Mouse (Mus musculus) gastrocnemius, postnatal 10 days (tissue): ENCODE data around the gene Tmem104. TPM values are rescaled to one million over a fixed set of nuclear protein-coding genes. Genes with fewer than 3 reads are reported as not detected.
A peak's percentile ranks its signal among the peaks of the same experiment; 100 is the strongest.

Experiments used
- DNase-seq: peaks from one replicate; pipeline ENCODE4 v3.0.0; 2021; ENCODE audit warnings: mixed read lengths
- total RNA-seq, 2 experiments: library from RNA; stranded (reverse); gene quantifications; 2 replicates each; pipeline ENCODE4 v1.2.3; 2021

The Tmem104 gene
- total RNA-seq, 2 experiments from 2014 or later: 3.9 to 6.4 TPM

DNA sequence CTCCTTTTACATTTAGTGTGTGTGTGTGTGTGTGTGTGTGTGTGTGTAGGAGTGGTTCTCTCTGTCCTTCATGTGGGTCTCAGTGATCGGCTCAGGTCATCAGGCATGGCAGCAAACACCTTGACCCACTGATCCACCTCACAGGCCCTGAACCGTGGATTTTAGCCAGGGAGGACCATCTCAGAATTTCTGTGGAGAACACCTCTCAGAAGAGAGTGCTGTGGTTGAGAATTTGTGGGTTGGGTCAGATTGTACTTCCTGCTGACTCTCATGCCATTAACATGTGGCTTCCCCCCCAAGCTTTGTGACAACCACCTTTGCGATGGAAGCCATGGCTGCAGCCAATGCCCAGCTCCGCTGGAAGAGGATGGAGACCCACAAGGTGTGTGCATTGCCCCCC is 13.2 kb downstream of the Tmem104 start:
- DNase-seq: no peak

DNA sequence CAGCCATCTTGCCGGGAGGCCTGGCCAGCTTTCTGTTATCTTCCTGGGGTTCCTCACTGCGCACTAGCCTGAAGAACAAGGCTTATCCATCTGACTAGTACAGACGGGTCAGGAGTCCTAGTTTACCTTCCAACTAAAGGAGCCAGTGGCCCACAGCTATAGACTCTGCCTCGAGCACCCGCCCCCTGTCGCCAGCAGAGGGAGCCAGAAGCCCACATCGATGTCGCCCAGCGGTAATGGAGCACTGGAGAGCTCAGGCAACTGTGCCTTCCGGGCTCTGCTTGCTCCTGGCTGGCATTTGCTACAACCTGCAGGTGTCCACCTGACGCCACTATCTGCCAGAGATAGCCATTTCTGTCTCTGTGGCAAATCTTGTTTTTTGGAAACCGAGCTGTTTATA is 15.0 kb downstream of the Tmem104 start:
- peak; percentile 86 for DNase-seq

DNA sequence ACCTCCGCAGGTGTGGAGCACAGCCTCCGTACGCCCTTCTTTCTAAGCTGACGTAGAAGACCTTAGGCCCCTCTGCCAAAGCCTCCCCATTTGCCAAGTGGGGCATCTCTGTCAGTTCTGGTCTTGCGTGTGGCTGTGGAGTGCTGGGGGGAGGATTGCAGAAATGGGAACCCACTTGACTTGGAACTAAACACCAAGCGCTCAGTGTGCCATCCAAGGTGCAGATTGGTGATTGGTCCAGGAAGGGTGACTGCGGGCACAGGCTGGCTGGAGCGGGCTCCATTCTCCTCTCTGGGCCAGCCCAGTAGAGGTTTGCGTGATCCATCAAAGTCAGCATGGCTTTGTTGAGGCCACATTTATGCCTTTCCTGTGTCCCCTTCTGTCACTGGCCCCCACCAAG is 15.5 kb downstream of the Tmem104 start:
- DNase-seq: no peak

DNA sequence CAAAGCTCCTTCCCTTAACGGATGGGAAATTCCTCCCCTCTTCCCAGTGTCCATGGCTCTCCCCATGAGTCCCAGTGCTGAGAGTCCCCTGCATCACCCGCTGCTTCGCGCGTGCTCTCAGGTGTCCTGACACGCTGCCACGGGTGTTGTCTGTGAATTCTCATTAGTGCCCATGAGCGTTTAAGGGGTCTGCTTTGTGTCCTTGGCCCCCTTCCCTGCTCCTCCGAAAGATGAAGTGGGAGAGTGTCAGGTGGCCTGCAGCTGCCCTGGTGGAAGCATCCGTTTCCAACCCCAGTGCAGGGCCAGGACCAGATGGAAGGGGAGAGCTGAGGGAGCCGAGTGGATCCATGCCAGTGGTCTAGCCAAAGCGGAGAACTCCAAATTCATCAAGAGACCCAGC is 20.8 kb downstream of the Tmem104 start:
- DNase-seq: no peak

DNA sequence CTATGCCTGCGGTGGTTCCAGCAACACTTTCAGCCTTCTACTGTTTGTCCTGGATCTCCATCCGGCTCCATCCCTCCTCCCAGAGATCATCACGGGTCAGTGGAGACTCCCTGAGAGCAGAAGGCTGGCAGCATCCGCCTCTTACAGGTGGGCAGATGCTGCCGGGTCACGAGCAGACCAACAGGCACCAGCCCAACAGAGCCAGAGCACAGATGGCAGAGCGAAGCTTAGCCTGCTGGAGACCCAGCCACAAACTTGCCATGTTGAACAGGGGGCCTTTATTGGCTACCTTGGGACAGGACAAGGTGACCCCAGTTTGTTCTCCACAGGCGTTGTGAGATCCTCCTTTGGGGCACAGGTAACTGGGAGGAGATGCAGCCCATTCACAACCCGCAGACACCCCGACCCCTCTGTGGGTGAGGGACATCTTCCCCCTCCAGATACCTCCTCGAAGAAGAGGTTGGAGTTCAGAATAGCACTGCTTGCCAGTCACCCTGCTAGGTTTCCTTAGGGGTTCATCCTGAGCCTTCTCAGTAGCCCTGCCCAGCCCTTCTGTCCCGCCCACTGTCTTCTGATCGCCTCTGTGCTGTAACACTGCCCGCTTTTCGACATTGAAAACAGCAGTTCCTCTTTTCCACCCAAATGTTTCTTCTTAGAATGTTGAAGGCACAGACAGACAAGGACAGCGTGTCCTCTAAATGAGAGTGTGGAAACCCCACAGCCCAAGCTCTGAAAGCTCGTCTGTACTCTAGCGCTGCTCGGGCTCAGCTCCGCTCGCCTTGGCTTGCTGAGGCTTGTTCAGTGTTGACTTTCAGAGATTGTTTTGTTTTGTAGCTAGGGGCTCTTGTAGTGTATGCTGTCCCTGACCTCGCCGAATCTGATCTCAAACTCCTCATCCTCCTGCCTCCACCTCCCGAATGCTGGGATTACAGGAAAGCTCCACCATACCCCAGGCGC is 21.8 kb downstream of the Tmem104 start:
- no peak for DNase-seq

DNA sequence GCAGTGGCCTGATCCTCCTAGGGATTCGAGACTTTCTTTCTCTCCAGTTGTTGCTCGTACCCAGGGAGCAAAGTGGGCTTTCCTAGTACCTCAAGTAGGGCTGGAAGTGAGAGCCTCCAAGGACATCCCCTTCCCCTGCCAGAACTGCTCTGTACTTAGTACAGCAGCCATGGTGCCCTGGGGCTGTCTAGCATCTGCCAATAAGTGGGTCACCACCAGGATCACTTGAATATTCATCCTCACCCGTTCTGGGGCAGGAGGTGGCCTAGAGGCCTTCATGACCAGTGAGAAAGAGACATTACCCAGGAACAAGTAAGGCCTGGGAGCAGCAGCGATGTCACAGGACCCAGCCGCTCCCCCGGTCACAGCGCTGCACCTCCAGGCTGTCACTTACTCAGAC is 22.7 kb downstream of the Tmem104 start:
- no peak for DNase-seq

DNA sequence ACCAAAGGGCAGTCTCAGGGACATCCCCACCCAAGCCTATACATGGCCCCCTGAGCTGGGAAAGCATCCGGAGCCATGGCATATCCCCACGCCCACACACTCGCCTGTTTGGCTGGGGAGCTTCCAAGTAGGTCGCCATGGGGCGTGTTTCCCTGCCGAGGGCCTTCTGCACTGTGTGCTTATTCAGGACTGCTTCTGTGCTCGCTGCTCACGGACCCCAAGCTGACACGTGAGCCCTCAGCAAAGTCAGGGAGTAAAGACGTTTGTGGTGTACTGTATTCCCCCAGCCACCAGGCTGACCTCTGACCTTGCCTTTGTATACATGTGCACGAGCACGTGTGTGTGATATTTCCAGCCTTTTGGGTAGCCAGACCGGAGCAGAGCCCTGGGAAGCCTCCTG is 24.8 kb downstream of the Tmem104 start:
- DNase-seq: no peak

DNA sequence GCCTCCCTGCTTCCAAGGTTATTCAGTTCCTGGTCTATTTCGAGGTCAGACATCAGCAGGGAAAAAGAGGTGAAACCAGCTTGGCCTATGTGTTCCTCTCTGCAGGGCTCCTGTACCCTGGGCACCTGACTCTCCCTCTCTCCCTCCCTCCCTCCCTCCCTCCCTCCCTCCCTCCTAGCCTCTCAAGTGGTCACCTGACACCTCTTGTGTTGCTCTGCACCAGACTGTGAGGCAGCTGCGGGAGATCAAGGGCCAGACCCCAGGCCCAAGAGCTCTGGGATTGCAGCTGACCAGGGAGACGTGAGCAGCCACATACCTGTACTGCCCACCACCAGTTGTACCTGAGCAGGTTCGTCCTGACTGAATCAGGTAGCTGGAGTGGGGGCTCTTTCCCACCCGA is 27.8 kb downstream of the Tmem104 start:
- DNase-seq: no peak

DNA sequence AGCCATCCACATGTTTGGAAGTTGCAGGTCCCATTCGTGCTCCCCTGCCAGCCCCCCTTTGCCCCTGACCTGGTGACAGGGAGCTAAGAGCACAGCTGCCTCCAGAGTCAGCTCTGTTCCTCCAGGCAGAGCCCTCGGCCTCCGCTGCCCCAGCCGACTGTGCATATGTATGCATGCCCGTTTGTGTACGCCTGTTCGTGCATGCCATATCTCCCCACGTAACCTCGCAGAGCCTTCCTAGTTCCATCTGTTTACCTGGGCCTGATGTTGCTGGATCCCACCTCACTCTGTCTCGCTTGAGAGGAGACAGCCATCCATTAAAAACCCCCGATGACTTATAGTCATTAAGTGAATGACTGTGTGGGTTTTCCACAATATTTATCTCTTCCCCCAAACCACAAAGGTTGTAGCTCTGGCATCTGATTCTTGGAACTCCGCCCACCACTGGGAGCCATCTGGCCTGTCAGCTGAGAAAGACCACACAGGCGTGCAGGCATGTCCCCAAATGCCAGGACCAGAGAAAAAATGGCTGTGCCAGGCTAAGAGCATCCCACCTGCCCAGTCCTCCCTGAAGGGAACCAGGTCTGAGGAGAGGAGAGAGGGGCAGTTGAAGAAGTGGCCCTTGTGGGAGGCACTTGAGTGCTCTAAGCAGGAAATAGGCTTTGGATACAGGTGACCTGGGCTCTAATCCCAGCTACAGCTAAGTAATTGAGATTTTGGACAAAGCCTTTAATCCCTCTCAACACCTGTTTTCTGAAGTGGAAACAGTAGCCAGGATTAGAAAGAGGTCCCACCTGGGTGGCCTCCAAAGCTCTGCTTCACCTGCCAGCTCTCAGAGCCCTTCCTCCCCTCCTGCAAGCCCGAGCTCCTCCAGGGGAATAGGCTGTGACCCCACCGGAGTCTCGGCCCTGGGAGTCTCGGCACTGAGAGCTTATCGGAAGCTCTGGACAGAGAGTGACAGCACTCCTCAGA is 30.4 kb downstream of the Tmem104 start:
- DNase-seq: no peak

DNA sequence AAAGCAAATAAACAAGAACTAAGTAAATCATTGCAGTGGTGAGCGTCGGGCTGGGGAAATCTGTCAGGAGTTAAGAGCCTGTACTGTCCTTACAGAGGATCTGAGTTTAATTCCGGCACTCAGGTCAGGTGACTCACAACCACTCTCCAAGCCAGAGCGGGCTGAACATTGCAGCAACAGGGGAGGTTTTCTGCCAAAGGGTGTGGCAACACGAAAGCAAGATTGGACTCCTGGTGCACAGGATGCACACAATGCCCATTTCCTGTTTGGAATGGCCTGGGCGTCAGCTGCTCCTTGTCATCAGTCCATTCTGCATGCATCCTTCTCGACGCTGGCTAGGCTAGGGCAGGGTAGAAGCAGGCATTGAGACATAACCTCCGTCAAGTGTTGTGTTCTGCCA is 32.0 kb downstream of the Tmem104 start:
- no peak for DNase-seq

DNA sequence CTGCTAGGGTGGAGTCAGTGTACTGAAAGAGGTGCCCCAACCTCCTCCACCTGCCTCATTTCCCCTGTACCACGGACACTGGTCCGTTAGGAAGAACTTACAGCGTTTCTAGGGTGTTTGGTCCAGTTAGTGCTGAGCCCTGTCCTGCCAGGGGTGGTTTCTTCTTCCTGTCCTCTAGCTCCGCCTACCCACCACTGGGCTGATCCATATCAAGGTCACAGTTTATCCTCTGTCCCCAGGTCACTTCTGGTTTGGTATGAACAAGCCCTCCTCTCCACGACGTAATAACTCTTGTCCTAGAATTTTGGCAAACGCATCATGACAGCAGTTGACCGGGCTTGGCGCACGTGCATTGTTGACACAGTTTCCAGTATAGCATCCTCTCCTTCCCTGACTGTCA is 32.4 kb downstream of the Tmem104 start:
- DNase-seq: no peak

DNA sequence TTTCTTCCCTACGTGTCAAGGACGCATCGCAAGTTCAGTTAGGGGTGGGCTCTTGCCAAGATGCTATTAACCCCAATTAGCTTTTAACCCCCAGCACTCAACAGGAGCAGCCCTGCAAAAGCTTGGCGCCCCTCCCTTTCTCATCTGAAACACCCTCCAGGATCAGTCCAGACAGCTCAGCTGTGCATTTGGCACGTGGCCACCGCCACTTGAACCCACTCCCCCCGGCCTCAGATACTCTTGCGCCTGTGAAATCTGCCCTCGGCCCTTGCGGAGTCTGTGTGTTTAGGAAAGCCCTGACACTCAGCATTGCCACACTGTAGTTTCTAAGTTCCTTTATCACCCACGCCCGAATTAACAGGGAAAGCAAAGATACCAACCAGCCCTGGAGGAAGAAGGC is 34.8 kb downstream of the Tmem104 start:
- DNase-seq: peak; percentile 46

DNA sequence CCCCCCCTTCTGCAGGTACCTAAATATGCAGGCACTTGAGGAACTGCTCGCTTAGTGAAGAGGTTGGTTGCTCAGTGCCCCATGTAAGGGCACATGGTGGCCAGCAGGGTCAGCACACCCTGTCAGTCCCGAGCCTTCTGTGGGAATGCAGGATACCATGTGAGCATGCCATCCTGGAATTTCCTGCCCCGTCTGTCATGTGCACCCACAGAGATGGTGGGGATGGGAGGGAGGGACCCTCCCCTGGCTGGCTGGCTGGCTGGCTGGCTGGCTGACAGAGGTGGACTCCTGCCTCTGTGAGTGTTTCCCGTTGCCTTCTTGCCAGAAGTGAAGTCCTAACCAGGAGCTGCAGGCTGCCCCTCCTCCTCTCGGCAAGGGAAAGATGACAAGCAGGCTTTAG is 35.3 kb downstream of the Tmem104 start:
- no peak for DNase-seq

DNA sequence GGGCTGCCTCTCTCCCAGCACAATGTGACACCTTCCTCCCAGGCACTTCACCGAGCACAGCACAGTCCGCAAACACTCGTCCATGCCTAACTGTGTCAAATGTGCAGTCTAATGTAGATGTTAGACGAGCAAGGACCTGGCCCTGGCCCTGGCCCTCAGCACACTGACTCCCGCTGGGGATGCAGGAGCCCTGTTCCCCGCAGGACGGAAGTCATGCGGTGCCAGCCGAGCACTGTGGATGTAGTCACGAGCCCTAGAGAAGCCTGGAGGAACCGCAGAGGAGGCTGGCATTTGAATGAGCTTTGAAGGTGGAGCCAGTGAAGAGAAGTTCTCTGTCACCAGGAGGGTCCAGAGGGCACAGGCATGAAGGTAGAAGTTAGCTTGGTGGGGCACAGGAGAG is 36.2 kb downstream of the Tmem104 start:
- DNase-seq: no peak

DNA sequence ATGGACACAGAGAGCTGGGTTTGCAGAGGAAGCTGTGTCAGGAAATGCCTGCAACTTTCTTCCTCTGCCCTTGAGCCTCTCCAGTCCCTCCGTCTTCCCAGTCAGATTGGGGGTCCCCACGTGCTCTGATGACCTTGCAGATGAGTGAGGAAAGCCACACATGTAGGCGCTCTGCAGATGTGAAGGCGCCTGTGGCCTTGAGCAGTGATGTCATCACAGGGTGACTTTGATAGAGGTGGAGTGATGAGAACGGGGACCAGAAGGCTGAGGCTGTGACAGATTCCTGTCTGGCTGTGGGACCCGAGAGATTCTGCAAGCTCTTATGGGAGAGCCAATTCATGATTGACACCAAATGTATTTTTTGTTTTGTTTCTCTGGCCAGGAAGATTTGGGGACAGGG is 36.6 kb downstream of the Tmem104 start:
- DNase-seq: no peak

DNA sequence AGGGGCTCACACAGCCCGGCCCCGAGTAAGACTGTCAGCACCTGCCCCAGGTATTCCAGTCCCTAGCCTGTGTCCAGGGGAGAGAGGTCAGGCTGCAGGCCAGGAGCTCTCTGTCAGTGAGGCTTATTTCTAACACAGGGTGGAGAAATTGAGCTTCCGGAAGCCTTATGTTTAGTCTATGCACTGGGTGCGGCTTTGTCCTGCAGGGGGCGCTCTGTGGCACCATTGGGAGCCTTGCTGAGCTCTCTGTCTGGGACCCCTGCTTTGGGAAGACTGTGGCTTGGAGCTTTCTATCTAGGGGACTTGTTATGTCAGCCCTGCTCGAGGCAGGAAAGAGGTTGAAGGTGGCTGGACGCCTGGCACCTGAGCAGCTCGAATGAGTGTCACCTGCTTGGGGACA is 37.6 kb downstream of the Tmem104 start:
- DNase-seq: peak; percentile 75

DNA sequence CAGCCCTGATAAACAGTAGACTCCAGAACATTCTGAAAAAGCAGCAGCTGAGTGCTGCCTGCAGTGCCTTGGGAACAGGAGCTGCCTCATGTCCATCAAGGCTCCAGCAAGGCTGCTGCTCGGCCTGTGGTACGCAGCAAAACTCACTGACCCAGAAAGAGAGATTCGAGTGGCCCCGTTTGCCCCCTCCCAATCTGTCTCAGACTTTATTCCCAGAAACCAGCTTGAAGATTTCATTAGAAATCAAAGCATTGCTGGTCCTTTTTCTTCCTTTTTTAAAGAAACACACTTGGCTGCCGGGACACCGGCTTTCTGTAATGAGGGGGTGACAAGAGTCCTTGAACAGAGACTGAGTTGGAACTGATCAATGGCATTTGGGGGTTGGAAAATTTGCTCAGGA is 38.0 kb downstream of the Tmem104 start:
- DNase-seq: no peak

DNA sequence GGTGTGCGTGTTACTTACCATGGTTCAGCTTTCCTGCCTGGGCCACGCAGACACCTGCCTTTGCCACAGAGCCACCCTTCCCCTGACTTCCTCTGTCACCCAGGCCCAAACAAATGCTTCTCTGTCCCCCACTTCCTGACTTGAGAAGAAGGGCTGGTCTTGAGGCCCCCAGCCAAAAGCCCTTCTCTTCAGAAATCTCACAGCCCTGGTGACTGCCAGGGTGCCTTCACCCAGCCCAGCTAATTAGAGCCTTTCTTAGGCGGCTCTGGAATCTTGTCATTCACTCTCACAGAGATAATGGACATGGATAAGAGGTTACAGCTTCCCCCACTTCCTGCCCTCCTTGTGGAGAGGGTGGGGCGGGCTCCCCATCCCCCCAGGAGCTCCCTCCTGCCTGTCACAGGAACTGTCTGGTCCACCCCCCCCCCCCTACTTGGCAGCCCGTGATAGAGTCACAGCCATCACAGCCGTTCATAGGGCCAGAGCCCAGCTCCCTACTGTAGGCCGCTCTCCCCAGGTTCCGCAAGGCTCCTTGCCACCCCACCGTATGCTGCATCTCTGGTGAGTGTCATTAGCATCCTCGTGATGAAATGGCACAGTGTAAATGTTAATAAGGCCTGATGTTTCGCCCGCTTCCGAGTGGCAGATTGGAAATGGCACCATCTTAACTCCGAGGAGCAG is 39.7 kb downstream of the Tmem104 start:
- DNase-seq: no peak

DNA sequence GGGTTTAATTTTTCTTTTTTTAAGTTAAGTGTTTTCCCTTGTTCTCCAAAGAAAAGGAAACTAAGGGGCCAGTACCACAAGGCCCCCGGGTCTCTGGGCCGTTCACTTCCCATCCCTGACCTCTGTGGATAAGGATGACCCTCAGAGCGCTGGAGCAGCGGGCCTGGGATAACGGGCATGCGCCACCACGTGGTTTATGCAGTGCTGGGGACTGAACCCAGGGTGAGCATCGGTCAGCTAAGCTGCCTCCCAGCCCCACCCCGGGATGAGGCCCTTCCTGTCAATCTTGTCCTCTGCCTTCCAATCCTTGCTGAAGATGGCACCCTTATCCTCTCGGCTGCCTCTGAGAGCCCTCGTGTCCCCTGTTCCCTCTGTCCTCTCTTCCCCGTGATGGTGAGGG is 40.4 kb downstream of the Tmem104 start:
- DNase-seq: no peak

DNA sequence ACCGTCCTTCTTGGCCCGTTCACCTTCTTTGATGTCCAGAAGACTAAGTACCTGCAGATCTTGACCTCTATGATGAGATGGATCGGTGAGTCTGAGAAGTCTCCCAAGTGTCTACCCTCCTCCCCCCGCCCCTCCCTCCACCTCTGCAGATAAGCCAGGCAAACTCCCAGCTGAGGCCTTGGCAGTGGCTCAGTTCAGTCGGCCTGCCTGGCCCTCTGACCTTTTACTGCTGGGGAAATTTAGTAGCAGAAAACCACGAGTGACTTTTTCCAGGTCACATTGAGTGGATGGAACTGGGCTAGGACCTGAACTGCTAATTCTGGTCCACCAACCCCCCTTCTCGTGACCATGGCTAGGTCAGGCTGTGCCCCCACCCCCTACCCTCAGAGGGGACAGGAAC is 41.1 kb downstream of the Tmem104 start:
- DNase-seq: no peak

DNA sequence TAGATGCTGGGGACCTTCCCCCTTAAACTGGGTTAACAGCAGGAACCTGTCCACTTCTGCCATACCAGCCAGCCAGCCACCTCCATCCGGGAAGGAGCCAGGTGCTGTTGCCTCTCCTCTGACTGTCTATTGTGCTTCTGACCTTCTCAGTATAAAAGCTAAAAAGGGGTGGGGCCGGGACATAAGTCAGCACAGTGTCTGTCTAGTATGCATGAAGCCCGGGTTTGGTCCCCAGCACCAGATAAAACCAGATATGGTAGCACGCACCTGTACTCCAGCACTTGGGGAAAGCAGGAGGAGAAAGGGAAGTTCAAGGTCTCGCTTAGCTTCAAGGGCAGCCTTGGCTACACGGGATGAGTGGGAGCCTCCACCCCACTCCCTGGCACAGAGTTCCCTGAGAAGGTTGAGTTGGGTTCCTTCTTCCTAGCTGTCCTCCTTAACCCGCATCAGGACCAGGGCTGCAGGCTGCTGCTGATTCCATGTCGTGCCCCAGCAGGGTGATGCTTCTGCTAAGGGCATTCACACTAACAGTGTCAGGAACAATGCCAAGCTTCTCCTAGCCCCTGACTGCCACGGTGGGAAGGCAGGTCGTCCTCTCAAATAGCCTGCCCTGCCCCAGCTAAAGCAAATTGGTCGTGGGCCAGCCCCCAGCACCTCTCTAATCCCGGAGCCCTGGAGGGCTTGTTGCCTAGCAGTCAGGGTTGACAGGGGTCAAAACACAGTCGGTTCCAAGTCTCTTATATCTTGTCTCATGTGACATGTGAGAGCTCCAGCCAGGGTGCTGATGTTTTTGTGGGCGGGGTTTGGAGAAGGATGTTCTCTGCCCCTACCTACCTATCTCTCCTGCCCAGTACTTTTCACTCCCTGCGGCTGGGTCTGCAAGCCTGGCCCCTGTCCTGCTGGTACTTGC is 42.0 kb downstream of the Tmem104 start:
- DNase-seq: no peak
